Mouse (Mus musculus): ENCODE measurements around the gene Tmem131l. TPM values are rescaled to one million over a fixed set of nuclear protein-coding genes. Genes with fewer than 3 reads are reported as not detected.
A peak's percentile ranks its signal among the peaks of the same experiment; 100 is the strongest.

Gene Tmem131l
- total and polyA plus RNA-seq, 3 experiments: 25.9 to 48.2 (median 26.6) TPM

GRCm38 (mm10) chr3:83864064-83864548 lies 175.9 kb downstream of the Tmem131l start:
- DNase-seq: no peak

GRCm38 (mm10) chr3:83862956-83863355 lies 177.0 kb downstream of the Tmem131l start:
- peak; percentile 85 for DNase-seq

- DNase-seq: peak; percentile 32
Measured at GRCm38 (mm10) chr3:83859595-83859994, 180.4 kb downstream of the Tmem131l start.

DNA sequence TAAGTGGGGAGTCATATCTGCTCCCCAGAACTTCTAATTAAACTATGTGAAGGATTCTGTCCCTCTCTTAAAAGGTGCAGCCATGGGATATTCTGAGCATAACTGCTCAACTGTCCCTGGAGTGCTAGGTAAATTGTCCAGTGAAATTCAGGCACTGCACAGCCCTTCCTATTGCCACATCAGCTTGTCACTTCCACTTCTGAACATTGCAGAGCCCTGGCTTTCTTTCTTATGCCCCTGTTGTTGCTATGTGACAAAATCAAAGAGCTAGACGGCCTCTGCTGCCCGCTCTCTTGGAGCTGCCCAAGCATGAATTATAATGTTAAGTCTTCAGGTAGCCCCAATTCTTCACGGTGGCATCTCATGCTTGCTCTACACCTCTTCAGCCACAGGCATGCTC lies 180.9 kb downstream of the Tmem131l start:
- no peak for DNase-seq

DNA sequence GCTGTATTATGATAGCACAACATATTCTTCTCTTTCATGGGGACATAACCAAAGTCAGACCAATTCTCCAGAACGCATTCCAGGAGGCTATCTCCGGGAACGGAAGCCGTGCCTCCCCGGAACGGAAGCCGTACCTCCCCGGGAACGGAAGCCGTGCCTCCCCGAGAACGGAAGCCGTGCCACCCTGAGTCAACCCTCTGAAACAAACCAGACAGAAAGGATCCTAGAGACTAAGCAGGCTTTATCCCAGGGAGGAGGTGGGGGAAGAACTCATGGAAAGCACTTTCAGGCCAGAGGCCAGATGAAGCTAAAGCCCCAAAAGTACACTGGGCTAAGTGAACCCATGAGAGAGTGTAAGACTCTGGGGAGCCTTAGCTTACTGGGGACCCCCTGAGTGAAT lies 182.4 kb downstream of the Tmem131l start:
- DNase-seq: no peak

GRCm38 (mm10) chr3:83855643-83856042 lies 184.3 kb downstream of the Tmem131l start:
- DNase-seq: no peak

DNA sequence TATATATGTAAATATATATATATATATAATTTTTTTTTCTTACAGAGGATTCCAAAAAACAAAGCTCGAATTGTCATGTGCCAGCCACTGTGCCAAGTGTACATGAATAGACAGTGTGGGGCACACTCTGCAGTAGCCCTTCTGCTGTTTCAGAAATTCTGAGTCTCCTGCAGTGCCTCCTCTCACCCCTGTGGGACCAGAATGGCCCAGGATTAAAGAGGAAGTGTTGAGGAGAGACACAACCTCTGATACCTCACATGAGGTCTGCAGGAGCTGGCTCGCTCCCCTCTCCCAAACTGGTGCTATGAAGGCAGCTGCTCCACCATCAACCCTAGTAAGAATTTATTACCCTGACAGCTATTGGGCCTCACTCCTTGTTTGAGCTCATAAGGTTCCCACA lies 190.6 kb downstream of the Tmem131l start:
- no peak for DNase-seq

Other genes starting within 250 kb of the Tmem131l start
- gene Tlr2, start 198.4 kb downstream of the Tmem131l start, total RNA-seq (2021): 1 to 10 TPM; 2.8 to 5.0 TPM
- 1.8 TPM in 2 replicates for gene Tlr2, start 198.4 kb downstream of the Tmem131l start, polyA plus RNA-seq (2012; rRNA removed)
- 10 to 100 TPM in 1 of 2 experiments, 1 to 10 TPM in 1; 9.1 to 11.5 TPM for gene Mnd1, start 115.6 kb upstream of the Tmem131l start, total RNA-seq (2021)
- gene Mnd1, start 115.6 kb upstream of the Tmem131l start, polyA plus RNA-seq (2012; rRNA removed): 0.20 TPM in 1 of 2 replicates, not detected in the other
- under 1 TPM in 1 of 2 experiments, not detected in 1; 0.84 TPM for gene Gm6525, start 133.9 kb upstream of the Tmem131l start, total RNA-seq (2021)
- gene Gm6525, start 133.9 kb upstream of the Tmem131l start, polyA plus RNA-seq (2012; rRNA removed): not detected in 2 replicates